Mouse (Mus musculus) liver, adult (tissue): ENCODE measurements at regions not wholly inside any gene's neighbourhood (a gene's known extent, or its start where the extent isn't known, plus 50 kb on each side); places are given as distances from the start of the nearest gene placed in this dataset.

ENCODE experiments used
- GATA4 ChIP-seq: IDR thresholded peaks from 2 replicates; pipeline ENCODE4 v1.6.1; 2014; ENCODE audit warnings: mild to moderate bottlenecking, low read length; ENCODE audit not compliant: insufficient replicate concordance

- TF ChIP-seq GATA4 = no peak
These were observed 147.5 kb upstream of the Gm6657 start for GRCm38 (mm10) chr12:78046582-78046981.

- TF ChIP-seq GATA4 = no peak
These were observed 138.1 kb upstream of the Gm6657 start for GRCm38 (mm10) chr12:78055956-78056355.

- no peak for TF ChIP-seq GATA4
These were observed 136.9 kb upstream of the Gm6657 start for GRCm38 (mm10) chr12:78057166-78057565.

GRCm38 (mm10) chr12:78059965-78060364 lies 134.1 kb upstream of the Gm6657 start:
- TF ChIP-seq GATA4 = no peak

DNA sequence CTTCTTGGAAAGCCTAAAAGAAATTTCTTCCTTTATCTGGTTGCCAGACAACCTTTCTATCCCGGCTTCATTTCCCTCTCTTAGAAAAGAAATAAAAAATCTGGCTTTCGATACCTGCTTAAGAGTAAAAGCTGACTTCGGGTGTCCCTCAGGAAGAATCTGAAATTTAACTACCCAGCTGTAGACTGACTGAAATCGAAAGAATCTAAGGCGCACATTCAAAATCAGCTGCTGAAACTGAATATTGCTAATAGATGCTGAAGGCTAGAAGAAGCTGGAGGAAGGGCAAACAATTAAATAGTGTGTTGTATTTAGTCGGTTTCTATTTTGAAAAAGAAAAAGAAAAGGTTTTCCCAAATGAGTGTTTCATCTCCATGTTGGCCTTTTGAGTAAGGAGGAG lies 128.0 kb upstream of the Gm6657 start:
- TF ChIP-seq GATA4 = no peak

DNA sequence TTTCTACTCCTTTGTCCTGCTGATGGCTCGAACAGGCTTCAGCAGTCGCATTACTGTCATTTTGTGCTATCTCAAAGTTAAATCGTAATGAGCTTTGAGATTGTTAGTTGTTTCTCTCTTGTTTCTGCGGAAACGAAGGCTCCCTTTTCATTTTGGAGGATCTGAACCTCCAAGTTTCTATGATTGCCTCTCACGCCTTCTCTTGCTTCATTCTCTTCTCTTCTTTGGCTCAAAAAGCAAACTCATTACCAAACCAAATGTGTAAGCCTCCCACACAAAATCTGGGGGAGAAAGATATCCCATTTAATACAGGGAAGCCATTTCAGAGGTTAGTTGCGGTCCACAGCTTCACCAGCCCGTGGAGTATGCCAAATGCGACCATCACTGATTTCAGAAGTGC lies 121.1 kb upstream of the Gm6657 start:
- TF ChIP-seq GATA4 = no peak

DNA sequence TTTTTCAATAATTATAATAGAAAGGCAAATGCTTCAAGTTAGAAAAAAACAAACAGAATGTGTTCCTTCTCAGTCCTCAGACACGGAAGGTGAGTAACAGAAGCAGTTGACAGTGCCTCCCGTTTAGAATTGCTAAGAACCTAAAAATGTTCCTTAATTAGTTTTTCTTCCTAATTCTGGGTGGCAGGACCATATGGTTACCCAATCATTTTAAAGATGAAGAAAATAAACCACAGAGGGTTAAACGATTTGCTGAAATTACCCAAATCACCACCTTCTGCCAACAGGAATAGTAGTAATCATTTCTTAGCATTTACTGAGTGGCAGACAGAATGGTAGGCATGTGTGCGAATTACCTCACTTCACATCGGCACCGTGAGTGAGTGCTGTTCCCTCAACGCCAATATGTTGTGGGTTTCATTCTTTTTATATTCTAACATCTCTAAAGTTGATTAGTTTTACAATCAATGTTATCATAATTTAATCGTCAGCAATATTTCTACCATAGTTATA lies 119.7 kb upstream of the Gm6657 start:
- TF ChIP-seq GATA4 = no peak

DNA sequence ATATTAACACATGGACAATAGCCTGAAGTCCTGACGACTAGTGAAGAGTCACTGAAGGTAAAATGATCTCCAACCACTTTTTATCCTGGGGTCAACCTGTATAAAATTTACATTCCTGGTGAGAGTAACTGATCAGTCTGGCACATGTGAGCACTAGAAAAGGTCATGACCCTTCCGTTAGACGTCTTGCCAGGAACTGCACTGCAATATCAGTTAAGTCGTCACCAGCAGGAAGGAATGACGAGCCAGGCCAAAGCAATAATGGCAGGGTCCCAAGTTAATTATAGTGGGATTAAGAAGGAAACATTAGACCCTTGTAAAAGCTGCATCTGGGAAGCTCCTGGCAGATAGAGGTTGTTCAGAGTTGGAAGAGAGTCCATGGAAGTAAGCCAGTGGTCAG lies 116.8 kb upstream of the Gm6657 start:
- no peak for TF ChIP-seq GATA4

- no peak for TF ChIP-seq GATA4
These were observed 111.9 kb upstream of the Gm6657 start for GRCm38 (mm10) chr12:78082163-78082562.

DNA sequence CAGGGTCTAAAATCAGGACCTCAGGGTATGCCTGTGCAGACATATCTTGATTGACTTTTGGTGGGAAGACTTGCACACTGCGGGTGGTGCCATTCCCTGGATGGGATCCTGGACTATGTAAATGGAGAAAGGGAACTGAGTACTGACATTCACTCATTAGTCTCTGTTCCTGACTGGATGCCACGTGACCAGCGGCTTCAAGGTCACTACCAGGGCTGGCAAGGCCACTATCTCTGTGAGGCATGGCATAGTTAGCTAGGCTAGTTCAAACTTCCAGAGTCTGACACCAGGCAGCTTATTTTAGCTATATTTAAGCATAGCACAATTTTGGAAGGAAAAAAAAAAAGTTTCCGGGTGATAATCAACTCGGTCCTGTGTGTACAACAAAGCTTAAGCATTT lies 108.0 kb upstream of the Gm6657 start:
- TF ChIP-seq GATA4 = no peak

- no peak for TF ChIP-seq GATA4
These were observed 106.1 kb upstream of the Gm6657 start for GRCm38 (mm10) chr12:78087921-78088320.

- no peak for TF ChIP-seq GATA4
These were observed 99.6 kb upstream of the Gm6657 start for GRCm38 (mm10) chr12:78094471-78094870.

GRCm38 (mm10) chr12:78095352-78095751 lies 98.7 kb upstream of the Gm6657 start:
- no peak for TF ChIP-seq GATA4

DNA sequence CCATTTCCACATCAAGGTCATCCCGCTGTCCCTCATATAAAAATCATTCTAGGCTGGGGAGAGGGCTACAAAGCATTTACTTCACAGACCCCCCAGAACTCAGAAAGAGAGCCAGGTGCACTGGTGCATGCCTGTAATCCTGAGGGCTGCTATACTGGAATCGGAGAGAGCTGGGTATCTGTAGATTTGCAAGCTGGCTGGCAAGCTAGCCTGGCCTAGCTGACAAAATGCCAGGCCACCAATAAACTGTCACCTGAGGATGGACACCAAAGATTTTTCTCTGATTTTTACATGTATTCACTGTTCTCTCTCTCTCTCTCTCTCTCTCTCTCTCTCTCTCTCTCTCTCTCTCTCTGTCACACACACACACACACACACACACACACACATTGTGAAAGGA lies 98.1 kb upstream of the Gm6657 start:
- TF ChIP-seq GATA4 = no peak

- no peak for TF ChIP-seq GATA4
These were observed 96.9 kb upstream of the Gm6657 start for GRCm38 (mm10) chr12:78097119-78097518.

DNA sequence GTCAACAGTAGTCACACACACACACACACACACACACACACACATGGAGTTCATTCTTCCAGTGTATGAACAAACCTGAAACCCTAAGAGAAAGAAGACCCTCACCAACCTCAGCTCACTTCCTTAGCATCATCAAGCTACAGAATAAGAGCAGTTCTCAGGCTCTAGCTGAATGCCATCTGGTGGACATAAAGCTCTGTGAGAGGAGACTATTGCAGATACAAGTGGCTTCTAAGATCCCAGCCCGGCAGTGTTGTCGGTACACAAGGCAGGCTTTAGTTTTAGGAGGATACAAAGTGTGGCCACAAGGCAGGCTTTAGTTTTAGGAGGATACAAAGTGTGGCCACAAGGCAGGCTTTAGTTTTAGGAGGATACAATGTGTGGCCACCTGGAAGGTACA lies 96.3 kb upstream of the Gm6657 start:
- no peak for TF ChIP-seq GATA4

DNA sequence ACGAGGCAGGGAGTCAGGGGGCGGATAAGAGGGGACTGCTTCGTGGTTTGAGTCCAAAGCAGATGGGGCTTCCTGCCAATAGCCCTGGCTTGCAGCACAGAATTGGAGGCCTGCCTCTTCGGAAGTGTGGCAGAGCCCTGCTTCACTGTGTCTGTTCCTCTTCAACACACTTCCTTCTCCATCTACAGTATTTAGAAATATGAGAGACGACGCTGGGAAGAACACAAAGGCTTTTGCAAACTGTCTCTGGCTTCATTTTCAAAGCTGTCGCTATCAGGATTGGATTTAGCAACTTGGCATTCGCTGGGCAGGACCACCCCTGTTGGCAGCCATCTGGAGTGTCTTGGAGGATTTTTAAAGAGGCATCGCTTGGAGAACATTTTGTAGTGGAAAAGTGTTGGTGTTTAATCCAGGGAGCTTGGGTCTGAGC lies 95.3 kb upstream of the Gm6657 start:
- no peak for TF ChIP-seq GATA4

- no peak for TF ChIP-seq GATA4
These were observed 94.3 kb upstream of the Gm6657 start for GRCm38 (mm10) chr12:78099761-78100160.
